Mouse (Mus musculus) lung, adult 2 months (tissue): Measurements from ENCODE around the gene Notch4.

ENCODE experiments used
- CTCF ChIP-seq: fragments of 200-500 bp; IDR thresholded peaks from 2 replicates; pipeline ENCODE4 v1.5.1; 2011; ENCODE audit warnings: mild to moderate bottlenecking, low read length, control low read depth; ENCODE audit not compliant: insufficient read depth
- POLR2A ChIP-seq: fragments of 200-500 bp; IDR thresholded peaks from 2 replicates; pipeline ENCODE4 v1.6.1; 2011; ENCODE audit warnings: low read depth, mild to moderate bottlenecking, control low read depth, low read length, borderline replicate concordance; ENCODE audit errors: extremely low read depth

- TF ChIP-seq POLR2A (no peak), CTCF (no peak)
These were observed 66.8 kb downstream of the Notch4 start for GRCm38 (mm10) chr17:34630761-34631301.
